Mouse (Mus musculus) MEL-GATA-1-ER (cell line): ENCODE data around the gene Dcaf1.

Experiments
- DNase-seq: peaks from one replicate; pipeline ENCODE4 v3.0.0-alpha.2; 2012; ENCODE audit warnings: low read depth; ENCODE audit errors: extremely low read depth

The Dcaf1 gene

GRCm38 (mm10) chr9:106906597-106906996, 84.9 kb downstream of the Dcaf1 start:
- no peak for DNase-seq

- no peak for DNase-seq
Measured at GRCm38 (mm10) chr9:106908174-106908573, 86.5 kb downstream of the Dcaf1 start.

- DNase-seq: no peak
Measured at GRCm38 (mm10) chr9:106908715-106909114, 87.0 kb downstream of the Dcaf1 start.

GRCm38 (mm10) chr9:106911624-106912023, 90.0 kb downstream of the Dcaf1 start:
- DNase-seq: no peak

GRCm38 (mm10) chr9:106913759-106914158, 92.1 kb downstream of the Dcaf1 start:
- DNase-seq: no peak

- DNase-seq: no peak
Measured at GRCm38 (mm10) chr9:106914878-106915277, 93.2 kb downstream of the Dcaf1 start.
